Mouse (Mus musculus) forebrain, embryonic 15.5 days (tissue): ENCODE data around the gene Grb2. TPM values are rescaled to one million over a fixed set of nuclear protein-coding genes. Genes with fewer than 3 reads are reported as not detected.
A peak's percentile ranks its signal among the peaks of the same experiment; 100 is the strongest.

Experiments used
- ATAC-seq: fragments of 200-750 bp; cut with Nextera tagmentation; replicated peaks from 2 replicates; pipeline ENCODE4 v1.8.0; 2017; ENCODE audit warnings: mild to moderate bottlenecking, moderate TSS enrichment, moderate library complexity
- H3K27ac ChIP-seq: fragments of 300-500 bp; sonication (generic); replicated peaks from 2 replicates; pipeline ENCODE4 v1.5.1; 2015; ENCODE audit warnings: mild to moderate bottlenecking, inconsistent platforms
- H3K27me3 ChIP-seq: fragments of 300-500 bp; sonication (generic); 2 replicates; pipeline ENCODE4 v1.6.1; 2015; ENCODE audit warnings: inconsistent platforms
- H3K36me3 ChIP-seq: fragments of 300-500 bp; sonication (generic); 2 replicates; pipeline ENCODE4 v1.6.1; 2015; ENCODE audit warnings: mild to moderate bottlenecking, inconsistent platforms
- H3K4me1 ChIP-seq: fragments of 300-500 bp; sonication (generic); 2 replicates; pipeline ENCODE4 v1.6.1; 2015; ENCODE audit warnings: inconsistent platforms
- H3K4me2 ChIP-seq: fragments of 300-500 bp; sonication (generic); replicated peaks from 2 replicates; pipeline ENCODE4 v1.6.1; 2015; ENCODE audit warnings: mild to moderate bottlenecking, inconsistent platforms
- H3K4me3 ChIP-seq: fragments of 300-500 bp; sonication (generic); 2 replicates; pipeline ENCODE4 v1.5.1; 2015; ENCODE audit warnings: mild to moderate bottlenecking, inconsistent platforms
- H3K9ac ChIP-seq: fragments of 300-500 bp; sonication (generic); replicated peaks from 2 replicates; pipeline ENCODE4 v1.6.1; 2015; ENCODE audit warnings: mild to moderate bottlenecking, inconsistent platforms
- H3K9me3 ChIP-seq: fragments of 300-500 bp; sonication (generic); 2 replicates; pipeline ENCODE4 v1.6.1; 2016; ENCODE audit warnings: inconsistent platforms
- whole genome bisulfite sequencing: fragments of 180-500 bp; shearing (Covaris S2); methylation state at CpG from one replicate; pipeline ENCODE4 v1.1.7; 2015; ENCODE audit warnings: mixed read lengths; 5-methylcytosine and 5-hydroxymethylcytosine counted together
- polyA plus RNA-seq: library from polyadenylated mRNA; unstranded; fragments of >200 nt; fragmentation: Nextera tagmentation; extraction: Ambion mirVana; gene quantifications from 2 replicates; pipeline ENCODE4 v1.2.1, GENCODE M21; 2015

The Grb2 gene
- polyA plus RNA-seq, 1 experiment from 2014 or later = 199 TPM

- Histone ChIP-seq H3K27ac (peak overlapping the region; percentile 62), H3K4me1 (peaks cover 8% of the 10 kb centered on the region), H3K9me3 (no peaks in the 10 kb centered on the region), H3K36me3 (peaks cover 7% of the 10 kb centered on the region), H3K27me3 (no peaks in the 10 kb centered on the region), H3K4me3 (no peak overlapping the region), H3K4me2 (no peak overlapping the region), H3K9ac (no peak overlapping the region)
- no peak for ATAC-seq
- WGBS = 98% methylated on average over 9 of the region's 9 CpGs
These were observed 28.7 kb downstream of the Grb2 start for GRCm38 (mm10) chr11:115679554-115680238.

- Histone ChIP-seq H3K36me3 (peaks cover 7% of the 10 kb centered on the region), H3K9me3 (no peaks in the 10 kb centered on the region), H3K27ac (peak overlapping the region; percentile 62), H3K4me1 (peaks cover 12% of the 10 kb centered on the region), H3K27me3 (no peaks in the 10 kb centered on the region), H3K4me3 (no peak overlapping the region), H3K4me2 (no peak overlapping the region), H3K9ac (no peak overlapping the region)
- WGBS = 44% methylated on average over 6 of the region's 6 CpGs
- no peak; the same call in 1 of the 2 replicates for ATAC-seq
These were observed 29.5 kb downstream of the Grb2 start for GRCm38 (mm10) chr11:115678861-115679260.

- Histone ChIP-seq H3K4me2 (no peak overlapping the region), H3K9me3 (no peaks in the 10 kb centered on the region), H3K27me3 (no peaks in the 10 kb centered on the region), H3K4me3 (no peak overlapping the region), H3K36me3 (peaks cover 4% of the 10 kb centered on the region), H3K9ac (no peak overlapping the region), H3K27ac (no peak overlapping the region), H3K4me1 (peaks cover 24% of the 10 kb centered on the region)
- ATAC-seq = no peak
- 96% methylated on average over 3 of the region's 3 CpGs for WGBS
These were observed 30.9 kb downstream of the Grb2 start for GRCm38 (mm10) chr11:115677511-115677910.

GRCm38 (mm10) chr11:115676738-115677137 lies 31.7 kb downstream of the Grb2 start:
- WGBS = 94% methylated on average over 8 of the region's 8 CpGs
- no peaks in the 10 kb centered on the region for H3K27me3 ChIP-seq
- no peak overlapping the region for H3K4me2 ChIP-seq
- no peak overlapping the region for H3K27ac ChIP-seq
- H3K4me3 ChIP-seq = no peak overlapping the region
- H3K9me3 ChIP-seq = no peaks in the 10 kb centered on the region
- no peak for ATAC-seq
- peaks cover 24% of the 10 kb centered on the region for H3K4me1 ChIP-seq
- H3K9ac ChIP-seq = no peak overlapping the region
- H3K36me3 ChIP-seq = peaks cover 4% of the 10 kb centered on the region

- 53% methylated on average over 9 of the region's 9 CpGs for WGBS
- Histone ChIP-seq H3K36me3 (peaks cover 4% of the 10 kb centered on the region), H3K9me3 (no peaks in the 10 kb centered on the region), H3K27ac (peak overlapping the region; percentile 67), H3K27me3 (no peaks in the 10 kb centered on the region), H3K9ac (no peak overlapping the region), H3K4me1 (peaks cover 42% of the 10 kb centered on the region), H3K4me3 (no peak overlapping the region), H3K4me2 (0 out of 2 replicates have a peak overlapping the region, but pooled peaks have one; percentile 2)
- ATAC-seq = no peak
These were observed 34.0 kb downstream of the Grb2 start for GRCm38 (mm10) chr11:115674235-115674865.

GRCm38 (mm10) chr11:115673471-115674234 lies 34.7 kb downstream of the Grb2 start:
- peaks cover 2% of the 10 kb centered on the region for H3K36me3 ChIP-seq
- no peak overlapping the region; the same call in 1 of the 2 replicates for H3K4me2 ChIP-seq
- no peak for ATAC-seq
- no peak overlapping the region for H3K4me3 ChIP-seq
- H3K4me1 ChIP-seq = peaks cover 39% of the 10 kb centered on the region
- H3K27ac ChIP-seq = peak overlapping the region; percentile 67
- WGBS = 74% methylated on average over 9 of the region's 9 CpGs
- H3K9ac ChIP-seq = no peak overlapping the region
- H3K9me3 ChIP-seq = no peaks in the 10 kb centered on the region
- no peaks in the 10 kb centered on the region for H3K27me3 ChIP-seq

- Histone ChIP-seq H3K27ac (peak overlapping the region; percentile 67; the same call in 1 of the 2 replicates), H3K36me3 (no peaks in the 10 kb centered on the region; the same call in 1 of the 2 replicates), H3K4me1 (peaks cover 39% of the 10 kb centered on the region), H3K9ac (no peak overlapping the region), H3K27me3 (no peaks in the 10 kb centered on the region), H3K9me3 (no peaks in the 10 kb centered on the region), H3K4me3 (no peak overlapping the region), H3K4me2 (no peak overlapping the region)
- WGBS = 79% methylated on average over 7 of the region's 7 CpGs
- ATAC-seq = no peak
These were observed 36.0 kb downstream of the Grb2 start for GRCm38 (mm10) chr11:115672226-115672987.

GRCm38 (mm10) chr11:115670451-115671050 lies 37.8 kb downstream of the Grb2 start:
- Histone ChIP-seq H3K36me3 (no peaks in the 10 kb centered on the region), H3K27ac (peak overlapping the region; percentile 46), H3K4me3 (no peak overlapping the region), H3K9ac (0 out of 2 replicates have a peak overlapping the region, but pooled peaks have one; percentile 5), H3K9me3 (no peaks in the 10 kb centered on the region), H3K27me3 (no peaks in the 10 kb centered on the region), H3K4me2 (no peak overlapping the region), H3K4me1 (peaks cover 39% of the 10 kb centered on the region)
- WGBS = 21% methylated on average over 5 of the region's 5 CpGs
- no peak for ATAC-seq

- Histone ChIP-seq H3K27ac (no peak overlapping the region), H3K9me3 (no peaks in the 10 kb centered on the region), H3K27me3 (no peaks in the 10 kb centered on the region), H3K4me2 (no peak overlapping the region), H3K9ac (no peak overlapping the region), H3K4me3 (no peak overlapping the region), H3K36me3 (no peaks in the 10 kb centered on the region), H3K4me1 (no peaks in the 10 kb centered on the region)
- ATAC-seq = no peak
- WGBS = 56% methylated on average over 4 of the region's 4 CpGs
These were observed 44.6 kb downstream of the Grb2 start for GRCm38 (mm10) chr11:115663676-115664335.

- no peak for ATAC-seq
- 94% methylated on average over 4 of the region's 4 CpGs for WGBS
- H3K27me3 ChIP-seq = no peaks in the 10 kb centered on the region
These were observed 48.0 kb downstream of the Grb2 start for GRCm38 (mm10) chr11:115660376-115660775.

GRCm38 (mm10) chr11:115658521-115658920 lies 49.9 kb downstream of the Grb2 start:
- no peak overlapping the region for H3K4me2 ChIP-seq
- H3K27ac ChIP-seq = no peak overlapping the region
- H3K4me1 ChIP-seq = no peaks in the 10 kb centered on the region
- 90% methylated on average over 6 of the region's 6 CpGs for WGBS
- no peak overlapping the region for H3K9ac ChIP-seq
- no peaks in the 10 kb centered on the region for H3K9me3 ChIP-seq
- H3K36me3 ChIP-seq = peaks cover 9% of the 10 kb centered on the region
- no peak for ATAC-seq
- no peaks in the 10 kb centered on the region for H3K27me3 ChIP-seq
- H3K4me3 ChIP-seq = no peak overlapping the region

More at GRCm38 (mm10) chr11:115660376-115660775, 48.0 kb downstream of the Grb2 start:
- no peak overlapping the region for H3K9ac ChIP-seq
- H3K4me1 ChIP-seq = no peaks in the 10 kb centered on the region
- no peak overlapping the region for H3K4me2 ChIP-seq
- H3K27ac ChIP-seq = no peak overlapping the region
- H3K36me3 ChIP-seq = no peaks in the 10 kb centered on the region
- H3K9me3 ChIP-seq = no peaks in the 10 kb centered on the region
- H3K4me3 ChIP-seq = no peak overlapping the region
